Mouse (Mus musculus): ENCODE results near the gene Pfpl. TPM values are rescaled to one million over a fixed set of nuclear protein-coding genes. Genes with fewer than 3 reads are reported as not detected.
A peak's percentile ranks its signal among the peaks of the same experiment; 100 is the strongest.

Gene Pfpl
- polyA plus RNA-seq (2015; fragmentation: Nextera tagmentation; extraction: Ambion mirVana): not detected in 2 replicates

- Histone ChIP-seq H3K4me3 (ENCODE audit: low read depth, low read length) (no peak within 1 kb of the TSS), H3K9me3 (ENCODE audit: control insufficient read depth) (no peaks in the 10 kb centered on the region), H3K27me3 (replicated peaks; ENCODE audit: control insufficient read depth, insufficient read depth, low read length) (no peaks in the 10 kb centered on the region), H3K4me1 (replicated peaks; ENCODE audit: control insufficient read depth, insufficient read depth, low read length) (no peaks in the 10 kb centered on the region), H3K4me2 (replicated peaks; ENCODE audit: low read depth) (no peak within 1 kb of the TSS), H3K9ac (ENCODE audit: low read depth, low read length) (no peak within 1 kb of the TSS), H3K36me3 (ENCODE audit: control insufficient read depth, insufficient read depth) (no peaks in the 10 kb centered on the region), H3K27ac (ENCODE audit: low read depth, low read length) (no peak within 1 kb of the TSS)
- no peak for TF ChIP-seq CTCF (IDR thresholded peaks at IDR 0.05; ENCODE audit: low read depth)
- 90% methylated on average over 6 of the region's 6 CpGs for WGBS
- ATAC-seq: no peak
Measured at GRCm38 (mm10) chr19:12427605-12428004, at the start of gene Pfpl. Pfpl (plus strand) TSS chr19:12427905.

- Histone ChIP-seq H3K4me3 (ENCODE audit: low read depth, low read length) (no peak within 1 kb of the TSS), H3K27ac (ENCODE audit: low read depth, low read length) (no peak within 1 kb of the TSS), H3K9me3 (ENCODE audit: control insufficient read depth) (no peaks in the 10 kb centered on the region), H3K4me2 (replicated peaks; ENCODE audit: low read depth) (no peak within 1 kb of the TSS), H3K9ac (ENCODE audit: low read depth, low read length) (no peak within 1 kb of the TSS), H3K36me3 (ENCODE audit: control insufficient read depth, insufficient read depth) (no peaks in the 10 kb centered on the region), H3K4me1 (replicated peaks; ENCODE audit: control insufficient read depth, insufficient read depth, low read length) (no peaks in the 10 kb centered on the region), H3K27me3 (replicated peaks; ENCODE audit: control insufficient read depth, insufficient read depth, low read length) (no peaks in the 10 kb centered on the region)
- ATAC-seq: no peak
- TF ChIP-seq CTCF (IDR thresholded peaks at IDR 0.05; ENCODE audit: low read depth): no peak
- WGBS: 87% methylated on average over 2 of the region's 2 CpGs
Measured at GRCm38 (mm10) chr19:12386979-12387378, 40.7 kb upstream of the Pfpl start, which contains the start of gene Olfr1440. Olfr1440 (plus strand) TSS chr19:12387279.

- Histone ChIP-seq H3K9me3 (ENCODE audit: control insufficient read depth) (no peaks in the 10 kb centered on the region), H3K4me1 (replicated peaks; ENCODE audit: control insufficient read depth, insufficient read depth, low read length) (no peaks in the 10 kb centered on the region), H3K27ac (ENCODE audit: low read depth, low read length) (no peak overlapping the region), H3K36me3 (ENCODE audit: control insufficient read depth, insufficient read depth) (no peaks in the 10 kb centered on the region), H3K9ac (ENCODE audit: low read depth, low read length) (no peak overlapping the region), H3K4me2 (replicated peaks; ENCODE audit: low read depth) (no peak overlapping the region), H3K4me3 (ENCODE audit: low read depth, low read length) (no peak overlapping the region), H3K27me3 (replicated peaks; ENCODE audit: control insufficient read depth, insufficient read depth, low read length) (no peaks in the 10 kb centered on the region)
- TF ChIP-seq CTCF (IDR thresholded peaks at IDR 0.05; ENCODE audit: low read depth): no peak
- ATAC-seq: no peak
Measured at GRCm38 (mm10) chr19:12413737-12414136, 14.0 kb upstream of the Pfpl start.

- Histone ChIP-seq H3K9me3 (ENCODE audit: control insufficient read depth) (no peaks in the 10 kb centered on the region), H3K27me3 (replicated peaks; ENCODE audit: control insufficient read depth, insufficient read depth, low read length) (no peaks in the 10 kb centered on the region), H3K9ac (ENCODE audit: low read depth, low read length) (no peak within 1 kb of the TSS), H3K4me2 (replicated peaks; ENCODE audit: low read depth) (no peak within 1 kb of the TSS), H3K27ac (ENCODE audit: low read depth, low read length) (no peak within 1 kb of the TSS), H3K36me3 (ENCODE audit: control insufficient read depth, insufficient read depth) (no peaks in the 10 kb centered on the region), H3K4me1 (replicated peaks; ENCODE audit: control insufficient read depth, insufficient read depth, low read length) (no peaks in the 10 kb centered on the region), H3K4me3 (ENCODE audit: low read depth, low read length) (no peak within 1 kb of the TSS)
- TF ChIP-seq CTCF (IDR thresholded peaks at IDR 0.05; ENCODE audit: low read depth): no peak
- ATAC-seq: no peak
Measured at GRCm38 (mm10) chr19:12417361-12417760, 10.3 kb upstream of the Pfpl start, which contains the start of gene Olfr1441. Olfr1441 (plus strand) TSS chr19:12417433.

GRCm38 (mm10) chr19:12418312-12418711, 9.4 kb upstream of the Pfpl start:
- Histone ChIP-seq H3K4me2 (replicated peaks; ENCODE audit: low read depth) (no peak overlapping the region), H3K27ac (ENCODE audit: low read depth, low read length) (no peak overlapping the region), H3K4me1 (replicated peaks; ENCODE audit: control insufficient read depth, insufficient read depth, low read length) (no peaks in the 10 kb centered on the region), H3K27me3 (replicated peaks; ENCODE audit: control insufficient read depth, insufficient read depth, low read length) (no peaks in the 10 kb centered on the region), H3K36me3 (ENCODE audit: control insufficient read depth, insufficient read depth) (no peaks in the 10 kb centered on the region), H3K9me3 (ENCODE audit: control insufficient read depth) (no peaks in the 10 kb centered on the region), H3K9ac (ENCODE audit: low read depth, low read length) (no peak overlapping the region), H3K4me3 (ENCODE audit: low read depth, low read length) (no peak overlapping the region)
- no peak for TF ChIP-seq CTCF (IDR thresholded peaks at IDR 0.05; ENCODE audit: low read depth)
- no peak for ATAC-seq
- 36% methylated on average over 3 of the region's 3 CpGs for WGBS

GRCm38 (mm10) chr19:12420555-12420954, 7.2 kb upstream of the Pfpl start:
- Histone ChIP-seq H3K4me2 (replicated peaks; ENCODE audit: low read depth) (no peak overlapping the region), H3K27me3 (replicated peaks; ENCODE audit: control insufficient read depth, insufficient read depth, low read length) (no peaks in the 10 kb centered on the region), H3K9ac (ENCODE audit: low read depth, low read length) (no peak overlapping the region), H3K4me3 (ENCODE audit: low read depth, low read length) (no peak overlapping the region), H3K9me3 (ENCODE audit: control insufficient read depth) (no peaks in the 10 kb centered on the region), H3K36me3 (ENCODE audit: control insufficient read depth, insufficient read depth) (no peaks in the 10 kb centered on the region), H3K4me1 (replicated peaks; ENCODE audit: control insufficient read depth, insufficient read depth, low read length) (no peaks in the 10 kb centered on the region), H3K27ac (ENCODE audit: low read depth, low read length) (no peak overlapping the region)
- 76% methylated on average over 6 of the region's 6 CpGs for WGBS
- ATAC-seq: no peak
- no peak for TF ChIP-seq CTCF (IDR thresholded peaks at IDR 0.05; ENCODE audit: low read depth)

- Histone ChIP-seq H3K27ac (ENCODE audit: low read depth, low read length) (no peak overlapping the region), H3K4me2 (replicated peaks; ENCODE audit: low read depth) (no peak overlapping the region), H3K9me3 (ENCODE audit: control insufficient read depth) (no peaks in the 10 kb centered on the region), H3K4me1 (replicated peaks; ENCODE audit: control insufficient read depth, insufficient read depth, low read length) (no peaks in the 10 kb centered on the region), H3K36me3 (ENCODE audit: control insufficient read depth, insufficient read depth) (no peaks in the 10 kb centered on the region), H3K9ac (ENCODE audit: low read depth, low read length) (no peak overlapping the region), H3K27me3 (replicated peaks; ENCODE audit: control insufficient read depth, insufficient read depth, low read length) (no peaks in the 10 kb centered on the region), H3K4me3 (ENCODE audit: low read depth, low read length) (no peak overlapping the region)
- TF ChIP-seq CTCF (IDR thresholded peaks at IDR 0.05; ENCODE audit: low read depth): peak; percentile 11; the same call in 1 of the 2 replicates
- no peak for ATAC-seq
- WGBS: 93% methylated on average over 1 of the region's 1 CpGs
Measured at GRCm38 (mm10) chr19:12421680-12422079, 6.0 kb upstream of the Pfpl start.
